Mouse (Mus musculus): ENCODE data around the gene Nek9. TPM values are rescaled to one million over a fixed set of nuclear protein-coding genes. Genes with fewer than 3 reads are reported as not detected.
A peak's percentile ranks its signal among the peaks of the same experiment; 100 is the strongest.

The Nek9 gene
- polyA plus RNA-seq, 1 experiment from 2014 or later: 4.5 TPM

DNA sequence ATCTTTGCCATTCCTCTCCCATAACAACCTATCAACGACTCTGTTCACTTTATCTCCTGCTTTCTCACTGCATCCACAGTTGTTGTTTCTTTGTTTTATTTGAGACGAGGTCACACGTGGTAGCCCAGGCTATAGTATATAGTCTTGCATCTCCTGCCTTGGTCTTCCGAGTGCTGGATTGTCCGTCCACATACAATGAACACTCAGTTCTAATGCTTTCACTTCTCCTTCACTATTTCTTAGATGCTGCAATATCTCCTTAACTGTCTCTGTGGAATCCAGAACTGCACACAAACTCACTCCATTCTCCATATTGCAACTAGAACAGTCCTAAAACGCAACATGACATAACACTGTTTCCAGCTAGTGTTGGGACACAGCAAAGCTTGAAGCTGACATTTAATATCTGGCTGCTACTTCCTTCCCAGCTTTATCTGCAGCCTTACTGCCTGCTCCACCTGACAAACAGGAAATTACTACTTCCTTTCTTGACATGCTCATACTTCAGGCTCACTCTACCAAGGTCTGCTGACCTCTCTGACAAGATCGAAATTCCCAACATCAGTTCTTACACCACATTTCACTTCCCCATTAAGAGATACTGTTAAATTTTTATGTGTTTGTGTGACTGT lies 82.0 kb downstream of the Nek9 start:
- H3K9ac ChIP-seq (replicated peaks): no peak overlapping the region
- peak overlapping the region; percentile 31 for H3K27ac ChIP-seq (ENCODE audit: low read depth)
- no peaks in the 10 kb centered on the region for H3K27me3 ChIP-seq (ENCODE audit: insufficient read depth, low read length)
- H3K4me1 ChIP-seq (ENCODE audit: insufficient read depth): no peaks in the 10 kb centered on the region; the same call in 1 of the 2 replicates
- WGBS (ENCODE audit: insufficient replicate concordance): 34% methylated on average over 7 of the region's 7 CpGs
- no peak overlapping the region for H3K4me3 ChIP-seq (ENCODE audit: low read depth, low read length)
- DNase-seq: no peak
- no peaks in the 10 kb centered on the region for H3K9me3 ChIP-seq (ENCODE audit: low read length)
- ATAC-seq: peak; percentile 70
- TF ChIP-seq CTCF (IDR thresholded peaks at IDR 0.05; ENCODE audit: low read depth): no peak
- TF ChIP-seq EP300 (IDR thresholded peaks at IDR 0.05; ENCODE audit: low read depth): peak; percentile 57
- H3K4me2 ChIP-seq (ENCODE audit: low read depth, low read length): 0 out of 2 replicates have a peak overlapping the region, but pooled peaks have one; percentile 10
- H3K36me3 ChIP-seq (replicated peaks; ENCODE audit: insufficient read depth, low read length): 0 out of 2 replicates have a peak, but pooled peaks cover 2% of the 10 kb centered on the region

DNA sequence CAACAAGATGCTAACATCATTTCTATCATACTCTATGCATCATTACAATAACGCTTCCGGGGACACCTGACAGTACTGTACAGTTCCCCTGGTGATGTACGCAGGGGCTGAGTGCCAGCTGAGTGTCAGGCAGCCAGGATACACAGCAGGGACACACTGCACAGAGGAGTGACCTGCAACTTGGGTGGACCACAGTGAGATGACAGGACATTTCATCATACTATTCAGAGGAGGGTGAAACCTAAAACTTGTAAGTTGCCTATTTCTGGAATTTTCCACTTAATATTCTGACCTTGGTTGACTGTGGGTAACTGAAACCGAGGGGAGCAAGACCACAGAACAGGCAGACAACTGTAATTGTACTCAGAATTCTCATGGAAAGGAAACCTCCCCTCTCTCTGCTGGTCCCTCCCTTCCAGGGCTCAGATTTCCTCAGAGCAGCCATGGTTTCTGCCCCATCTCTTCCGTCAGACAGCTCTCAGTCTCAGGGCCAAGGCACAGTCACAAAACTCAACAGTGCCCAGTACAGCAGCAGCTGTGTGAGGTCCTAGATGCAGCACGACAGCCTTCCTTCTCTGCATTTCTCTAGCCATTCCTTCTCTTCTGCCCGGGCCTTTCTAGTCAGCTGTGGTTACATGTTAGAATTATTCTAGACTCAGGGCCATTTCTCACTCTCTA lies 82.9 kb downstream of the Nek9 start:
- ATAC-seq: no peak
- Histone ChIP-seq H3K9me3 (ENCODE audit: low read length) (no peaks in the 10 kb centered on the region), H3K9ac (replicated peaks) (no peak overlapping the region), H3K27ac (ENCODE audit: low read depth) (peak overlapping the region; percentile 31; the same call in 1 of the 2 replicates), H3K4me2 (ENCODE audit: low read depth, low read length) (no peak overlapping the region), H3K36me3 (replicated peaks; ENCODE audit: insufficient read depth, low read length) (0 out of 2 replicates have a peak, but pooled peaks cover 2% of the 10 kb centered on the region), H3K4me3 (ENCODE audit: low read depth, low read length) (no peak overlapping the region), H3K27me3 (ENCODE audit: insufficient read depth, low read length) (no peaks in the 10 kb centered on the region), H3K4me1 (ENCODE audit: insufficient read depth) (no peaks in the 10 kb centered on the region; the same call in 1 of the 2 replicates)
- TF ChIP-seq CTCF (IDR thresholded peaks at IDR 0.05; ENCODE audit: low read depth): no peak
- TF ChIP-seq EP300 (IDR thresholded peaks at IDR 0.05; ENCODE audit: low read depth): no peak
- no peak for DNase-seq
- WGBS (ENCODE audit: insufficient replicate concordance): 62% methylated on average over 7 of the region's 7 CpGs

DNA sequence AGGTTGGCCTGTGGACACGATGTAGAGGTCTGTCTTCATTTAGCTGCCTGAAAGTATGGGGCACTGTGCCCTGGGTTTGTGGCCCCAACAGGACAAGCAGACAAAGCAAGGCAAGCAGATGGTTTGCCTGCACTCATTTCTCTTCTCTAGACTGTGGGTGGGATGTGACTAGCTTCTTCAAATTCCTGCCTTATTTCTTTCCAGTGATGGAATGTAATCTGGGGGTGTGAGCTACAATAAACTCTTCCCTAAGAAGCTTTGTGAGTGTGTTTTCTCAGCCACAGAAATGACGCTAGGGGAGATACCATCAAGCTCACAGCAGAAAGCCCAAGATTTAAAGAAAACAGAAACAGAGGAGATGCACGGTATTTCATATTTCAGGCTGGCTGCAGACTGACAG lies 87.1 kb downstream of the Nek9 start:
- TF ChIP-seq EP300 (IDR thresholded peaks at IDR 0.05; ENCODE audit: low read depth) (no peak), CTCF (IDR thresholded peaks at IDR 0.05; ENCODE audit: low read depth) (no peak)
- H3K9ac ChIP-seq (replicated peaks): no peak overlapping the region

More for the DNA sequence above, 87.1 kb downstream of the Nek9 start:
- Histone ChIP-seq H3K36me3 (replicated peaks; ENCODE audit: insufficient read depth, low read length) (no peaks in the 10 kb centered on the region), H3K27me3 (ENCODE audit: insufficient read depth, low read length) (no peaks in the 10 kb centered on the region), H3K4me3 (ENCODE audit: low read depth, low read length) (no peak overlapping the region), H3K4me1 (ENCODE audit: insufficient read depth) (no peaks in the 10 kb centered on the region; the same call in 1 of the 2 replicates), H3K4me2 (ENCODE audit: low read depth, low read length) (no peak overlapping the region), H3K9me3 (ENCODE audit: low read length) (no peaks in the 10 kb centered on the region), H3K27ac (ENCODE audit: low read depth) (no peak overlapping the region)
- 79% methylated on average over 3 of the region's 3 CpGs for WGBS (ENCODE audit: insufficient replicate concordance)
- DNase-seq (no peak), ATAC-seq (no peak)

Other genes with a start within 250 kb of the Nek9 start
- 2.3 and 2.8 TPM in 2 replicates for gene Prox2, start 228.6 kb downstream of the Nek9 start, polyA plus RNA-seq (2015; fragmentation: Nextera tagmentation; extraction: Ambion mirVana)
- gene Dlst, start 228.5 kb downstream of the Nek9 start, polyA plus RNA-seq (2015; fragmentation: Nextera tagmentation; extraction: Ambion mirVana): 68.3 and 76.4 TPM in 2 replicates
- 0.39 and 0.61 TPM in 2 replicates for gene Rps6kl1, start 188.1 kb downstream of the Nek9 start, polyA plus RNA-seq (2015; fragmentation: Nextera tagmentation; extraction: Ambion mirVana)
- gene Pgf, start 161.6 kb downstream of the Nek9 start, polyA plus RNA-seq (2015; fragmentation: Nextera tagmentation; extraction: Ambion mirVana): 0.36 and 0.45 TPM in 2 replicates
- gene Eif2b2, start 119.9 kb downstream of the Nek9 start, polyA plus RNA-seq (2015; fragmentation: Nextera tagmentation; extraction: Ambion mirVana): 21.7 and 24.6 TPM in 2 replicates
- 1.4 and 1.6 TPM in 2 replicates for gene Mlh3, start 68.8 kb downstream of the Nek9 start, polyA plus RNA-seq (2015; fragmentation: Nextera tagmentation; extraction: Ambion mirVana)
- 27.8 and 29.9 TPM in 2 replicates for gene Acyp1, start 50.9 kb downstream of the Nek9 start, polyA plus RNA-seq (2015; fragmentation: Nextera tagmentation; extraction: Ambion mirVana)
- gene Zc2hc1c, start 50.8 kb downstream of the Nek9 start, polyA plus RNA-seq (2015; fragmentation: Nextera tagmentation; extraction: Ambion mirVana): 0.12 and 0.22 TPM in 2 replicates
- gene Tmed10, start 35.5 kb upstream of the Nek9 start, polyA plus RNA-seq (2015; fragmentation: Nextera tagmentation; extraction: Ambion mirVana): 165 and 170 TPM in 2 replicates
- gene Fos, start 134.5 kb upstream of the Nek9 start, polyA plus RNA-seq (2015; fragmentation: Nextera tagmentation; extraction: Ambion mirVana): 1.3 and 1.6 TPM in 2 replicates